Mouse (Mus musculus): Measurements from ENCODE around the gene Fam229b.

Fam229b gene

GRCm38 (mm10) chr10:39133462-39134310 is at the start of gene Fam229b, which contains the start of gene Tube1:
Fam229b (minus strand) TSS chr10:39133914.
Tube1 (plus strand) TSS chr10:39133976.
- DNase-seq (ENCODE audit: low spot score in 2 of 2): peak; percentile 81 to 87

- no peak for DNase-seq (ENCODE audit: low spot score in 2 of 2)
Measured at GRCm38 (mm10) chr10:39176981-39177380, 43.3 kb upstream of the Fam229b start.

GRCm38 (mm10) chr10:39173077-39173476 is 39.4 kb upstream of the Fam229b start:
- no peak for DNase-seq (ENCODE audit: low spot score in 2 of 2)

- no peak for DNase-seq (ENCODE audit: low spot score in 2 of 2)
Measured at GRCm38 (mm10) chr10:39172540-39172931, 38.8 kb upstream of the Fam229b start.

- DNase-seq (ENCODE audit: low spot score in 2 of 2): peak; percentile 85 to 89
Measured at GRCm38 (mm10) chr10:39171603-39172539, 38.2 kb upstream of the Fam229b start.

GRCm38 (mm10) chr10:39171134-39171533 is 37.4 kb upstream of the Fam229b start:
- peak; percentile 87 to 93 for DNase-seq (ENCODE audit: low spot score in 2 of 2)

GRCm38 (mm10) chr10:39170706-39171105 is 37.0 kb upstream of the Fam229b start:
- peak in 1 of 2 experiments; percentile 17 for DNase-seq (ENCODE audit: low spot score in 2 of 2)

- peak; percentile 62 to 89 for DNase-seq (ENCODE audit: low spot score in 2 of 2)
Measured at GRCm38 (mm10) chr10:39170181-39170580, 36.5 kb upstream of the Fam229b start.

GRCm38 (mm10) chr10:39169642-39170041 is 35.9 kb upstream of the Fam229b start:
- no peak for DNase-seq (ENCODE audit: low spot score in 2 of 2)

GRCm38 (mm10) chr10:39167611-39168010 is 33.9 kb upstream of the Fam229b start:
- DNase-seq (ENCODE audit: low spot score in 2 of 2): no peak

GRCm38 (mm10) chr10:39165632-39166115 is 32.0 kb upstream of the Fam229b start:
- DNase-seq (ENCODE audit: low spot score in 2 of 2): no peak

GRCm38 (mm10) chr10:39163694-39164093 is 30.0 kb upstream of the Fam229b start, which contains the start of gene Ccn6:
Ccn6 (minus strand) TSS chr10:39163794.
- no peak for DNase-seq (ENCODE audit: low spot score in 2 of 2)

- DNase-seq (ENCODE audit: low spot score in 2 of 2): no peak
Measured at GRCm38 (mm10) chr10:39162666-39163484, 29.2 kb upstream of the Fam229b start.

GRCm38 (mm10) chr10:39161406-39161805 is 27.7 kb upstream of the Fam229b start:
- DNase-seq (ENCODE audit: low spot score in 2 of 2): no peak

GRCm38 (mm10) chr10:39158306-39158705 is 24.6 kb upstream of the Fam229b start:
- DNase-seq (ENCODE audit: low spot score in 2 of 2): no peak

- DNase-seq (ENCODE audit: low spot score in 2 of 2): no peak
Measured at GRCm38 (mm10) chr10:39157321-39157720, 23.6 kb upstream of the Fam229b start.

GRCm38 (mm10) chr10:39156719-39157118 is 23.0 kb upstream of the Fam229b start:
- DNase-seq (ENCODE audit: low spot score in 2 of 2): no peak

GRCm38 (mm10) chr10:39142216-39142615 is 8.5 kb upstream of the Fam229b start:
- no peak for DNase-seq (ENCODE audit: low spot score in 2 of 2)

- DNase-seq (ENCODE audit: low spot score in 2 of 2): no peak
Measured at GRCm38 (mm10) chr10:39141401-39141800, 7.7 kb upstream of the Fam229b start.

GRCm38 (mm10) chr10:39140843-39141242 is 7.1 kb upstream of the Fam229b start:
- DNase-seq (ENCODE audit: low spot score in 2 of 2): no peak

- DNase-seq (ENCODE audit: low spot score in 2 of 2): no peak
Measured at GRCm38 (mm10) chr10:39138761-39139160, 5.0 kb upstream of the Fam229b start.
